Mouse (Mus musculus): ENCODE measurements around the gene Ssh1. TPM values are rescaled to one million over a fixed set of nuclear protein-coding genes. Genes with fewer than 3 reads are reported as not detected.

Gene Ssh1
- total and polyA plus RNA-seq, 3 experiments = 3.0 to 8.2 (median 8.1) TPM

DNA sequence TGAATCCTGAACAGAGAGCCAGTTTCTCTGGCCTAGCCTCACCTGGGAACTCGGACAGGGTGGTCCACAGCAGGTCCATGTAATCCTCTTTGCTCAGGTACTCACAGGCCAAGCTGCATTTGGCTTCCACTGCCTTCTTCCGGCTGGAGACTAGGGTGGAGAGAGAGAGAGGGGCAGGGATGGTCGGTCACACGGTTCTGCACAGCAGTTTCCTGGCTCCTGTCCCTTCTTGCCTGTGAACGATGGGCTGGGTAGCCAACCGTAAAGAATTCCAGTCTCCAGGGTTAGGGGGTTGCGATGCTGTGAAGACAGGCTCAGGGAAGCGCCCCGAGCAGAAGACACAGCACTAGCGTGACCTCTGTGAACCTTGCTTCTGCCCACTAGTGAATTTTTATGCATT is 41.4 kb upstream of the Ssh1 start:
- dilution Hi-C loops (cut with MboI; ENCODE audit: extremely low pct_ligation_motif_present, extremely low pct_unique_long_range_greater_than_20kb, low sequenced_read_pairs) = no loop called here
- Histone ChIP-seq H3K4me3 (replicated peaks in 1 of 3; ENCODE audit: low read depth in 2 of 3, low read length in 2 of 3, poor library complexity in 1 of 3) (no peak overlapping the region), H3K36me3 (replicated peaks in 1 of 2; ENCODE audit: control insufficient read depth in 1 of 2, insufficient read depth in 1 of 2, low read length in 1 of 2) (no peaks in the 10 kb centered on the region), H3K4me1 (ENCODE audit: control insufficient read depth in 1 of 2, insufficient read depth in 2 of 2) (no peaks in the 10 kb centered on the region), H3K9ac (ENCODE audit: insufficient read depth, low read depth) (no peak overlapping the region), H3K79me2 (replicated peaks; ENCODE audit: control insufficient read depth, extremely low read depth, insufficient read depth, poor library complexity, severe bottlenecking) (no peaks in the 10 kb centered on the region), H3K4me2 (ENCODE audit: insufficient read depth, low read depth, poor library complexity, severe bottlenecking) (no peak overlapping the region), H3K9me3 (replicated peaks; ENCODE audit: low read length) (peaks cover 16% of the 10 kb centered on the region), H3K27ac (ENCODE audit: insufficient read depth, low read depth) (no peak overlapping the region), H3K27me3 (replicated peaks) (peaks cover 3% of the 10 kb centered on the region)
- no peak for DNase-seq (ENCODE audit: extremely low read depth)
- TF ChIP-seq JUN (IDR thresholded peaks at IDR 0.05; ENCODE audit: insufficient read depth, low read depth, low read length) (no peak), USF2 (conservative IDR thresholded peaks at IDR 0.05; ENCODE audit: low read depth, low read length) (no peak), POLR2A (IDR thresholded peaks at IDR 0.05; ENCODE audit: low read depth, low read length) (no peak), CHD2 (IDR thresholded peaks at IDR 0.05; ENCODE audit: low read length) (no peak), CTCF (conservative IDR thresholded peaks at IDR 0.05 in 1 of 2, IDR thresholded peaks at IDR 0.05 in 1 of 2; ENCODE audit: low read depth in 2 of 2, low read length in 2 of 2) (no peak), RAD21 (IDR thresholded peaks at IDR 0.05; ENCODE audit: low read depth, low read length) (no peak), PAX5 (IDR thresholded peaks at IDR 0.05; ENCODE audit: low read length) (no peak), SIN3A (IDR thresholded peaks at IDR 0.05; ENCODE audit: low read length) (no peak), NRF1 (IDR thresholded peaks at IDR 0.05; ENCODE audit: low read depth, low read length) (no peak), MYC (IDR thresholded peaks at IDR 0.05; ENCODE audit: low read depth, low read length) (no peak), USF1 (IDR thresholded peaks at IDR 0.05; ENCODE audit: low read depth, low read length) (no peak), TCF12 (IDR thresholded peaks at IDR 0.05; ENCODE audit: low read depth, low read length) (no peak), HCFC1 (IDR thresholded peaks at IDR 0.05; ENCODE audit: low read depth, low read length) (no peak), SMC3 (IDR thresholded peaks at IDR 0.05; ENCODE audit: low read depth, low read length) (no peak), MEF2A (IDR thresholded peaks at IDR 0.05; ENCODE audit: borderline replicate concordance, low read depth, low read length) (no peak), MXI1 (IDR thresholded peaks at IDR 0.05; ENCODE audit: low read depth, low read length) (no peak), GABPA (IDR thresholded peaks at IDR 0.05; ENCODE audit: insufficient replicate concordance, low read depth, low read length) (no peak), BHLHE40 (IDR thresholded peaks at IDR 0.05; ENCODE audit: low read depth, low read length) (no peak), E2F4 (IDR thresholded peaks at IDR 0.05; ENCODE audit: insufficient replicate concordance, low read depth, low read length) (no peak), RCOR1 (conservative IDR thresholded peaks at IDR 0.05; ENCODE audit: low read depth, low read length) (no peak)
- in situ Hi-C loops (cut with MboI; ENCODE audit: low pct_ligation_motif_present, low pct_unique_long_range_greater_than_20kb, low sequenced_read_pairs) = no loop called here

DNA sequence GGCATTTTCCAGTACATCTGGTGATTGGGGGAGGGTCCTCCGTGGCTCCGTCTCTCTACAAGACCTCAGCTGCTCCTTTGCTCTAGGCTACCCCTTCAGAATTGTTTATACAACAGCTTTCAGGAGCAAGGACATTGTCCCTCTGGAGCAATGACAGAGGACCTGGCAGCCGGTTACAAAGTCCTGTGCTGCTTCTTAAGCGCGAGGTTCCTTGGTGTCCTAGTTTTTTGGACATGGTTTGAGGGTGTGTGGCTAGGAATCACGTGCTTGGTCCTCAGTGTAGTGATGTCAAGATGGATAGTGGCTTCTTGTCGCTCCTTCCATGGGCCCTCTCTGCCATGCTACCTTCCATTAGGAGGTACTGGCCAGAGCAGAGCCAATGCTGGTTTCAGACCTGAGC is 40.7 kb upstream of the Ssh1 start:
- Histone ChIP-seq H3K9ac (ENCODE audit: insufficient read depth, low read depth) (no peak overlapping the region), H3K27me3 (replicated peaks) (peaks cover 3% of the 10 kb centered on the region), H3K4me3 (replicated peaks in 1 of 3; ENCODE audit: low read depth in 2 of 3, low read length in 2 of 3, poor library complexity in 1 of 3) (no peak overlapping the region), H3K36me3 (replicated peaks in 1 of 2; ENCODE audit: control insufficient read depth in 1 of 2, insufficient read depth in 1 of 2, low read length in 1 of 2) (no peaks in the 10 kb centered on the region), H3K4me2 (ENCODE audit: insufficient read depth, low read depth, poor library complexity, severe bottlenecking) (no peak overlapping the region), H3K4me1 (ENCODE audit: control insufficient read depth in 1 of 2, insufficient read depth in 2 of 2) (no peaks in the 10 kb centered on the region), H3K27ac (ENCODE audit: insufficient read depth, low read depth) (no peak overlapping the region), H3K9me3 (replicated peaks; ENCODE audit: low read length) (peaks cover 16% of the 10 kb centered on the region), H3K79me2 (replicated peaks; ENCODE audit: control insufficient read depth, extremely low read depth, insufficient read depth, poor library complexity, severe bottlenecking) (no peaks in the 10 kb centered on the region)
- TF ChIP-seq ZNF384 (IDR thresholded peaks at IDR 0.05; ENCODE audit: low read depth, low read length) (no peak), UBTF (IDR thresholded peaks at IDR 0.05; ENCODE audit: low read depth, low read length) (no peak), SMC3 (IDR thresholded peaks at IDR 0.05; ENCODE audit: low read depth, low read length) (no peak), ZMIZ1 (IDR thresholded peaks at IDR 0.05; ENCODE audit: low read depth, low read length) (no peak), MEF2A (IDR thresholded peaks at IDR 0.05; ENCODE audit: borderline replicate concordance, low read depth, low read length) (no peak), USF1 (IDR thresholded peaks at IDR 0.05; ENCODE audit: low read depth, low read length) (no peak), MXI1 (IDR thresholded peaks at IDR 0.05; ENCODE audit: low read depth, low read length) (no peak), RAD21 (IDR thresholded peaks at IDR 0.05; ENCODE audit: low read depth, low read length) (no peak), MAFK (IDR thresholded peaks at IDR 0.05; ENCODE audit: insufficient replicate concordance, low read length) (no peak), CHD2 (IDR thresholded peaks at IDR 0.05; ENCODE audit: low read length) (no peak), CTCF (conservative IDR thresholded peaks at IDR 0.05 in 1 of 2, IDR thresholded peaks at IDR 0.05 in 1 of 2; ENCODE audit: low read depth in 2 of 2, low read length in 2 of 2) (no peak), ETS1 (conservative IDR thresholded peaks at IDR 0.05; ENCODE audit: low read depth, low read length) (no peak), MAX (IDR thresholded peaks at IDR 0.05; ENCODE audit: low read length) (no peak), POLR2A (IDR thresholded peaks at IDR 0.05; ENCODE audit: low read depth, low read length) (no peak)
- in situ Hi-C loops (cut with MboI; ENCODE audit: low pct_ligation_motif_present, low pct_unique_long_range_greater_than_20kb, low sequenced_read_pairs) (no loop called here), dilution Hi-C loops (cut with MboI; ENCODE audit: extremely low pct_ligation_motif_present, extremely low pct_unique_long_range_greater_than_20kb, low sequenced_read_pairs) (no loop called here)
- no peak for DNase-seq (ENCODE audit: extremely low read depth)

Data from CH12.LX (cell line).